Mouse (Mus musculus) small intestine, adult 2 months (tissue): Measurements from ENCODE around the gene Fgr.

Source experiments
- CTCF ChIP-seq: fragments of 200-500 bp; IDR thresholded peaks from 2 replicates; pipeline ENCODE4 v1.5.1; 2012; ENCODE audit warnings: low read depth, mild to moderate bottlenecking, control low read depth, inconsistent platforms, low read length, moderate library complexity, mixed read lengths; ENCODE audit not compliant: insufficient replicate concordance, insufficient read length; ENCODE audit errors: extremely low read depth
- POLR2A ChIP-seq: fragments of 200-500 bp; IDR thresholded peaks from 2 replicates; pipeline ENCODE4 v1.6.1; 2012; ENCODE audit warnings: low read depth, mild to moderate bottlenecking, control low read depth, inconsistent platforms, low read length, moderate library complexity

GRCm38 (mm10) chr4:133022217-133022616, 48.3 kb downstream of the Fgr start:
- TF ChIP-seq CTCF (no peak), POLR2A (no peak)
